Mouse (Mus musculus) cerebellum, adult 9-11 months (tissue): ENCODE measurements around the gene Ogfod1.

Experiments used
- DNase-seq: peaks from one replicate; pipeline ENCODE4 v3.0.0; 2022

Gene Ogfod1

DNA sequence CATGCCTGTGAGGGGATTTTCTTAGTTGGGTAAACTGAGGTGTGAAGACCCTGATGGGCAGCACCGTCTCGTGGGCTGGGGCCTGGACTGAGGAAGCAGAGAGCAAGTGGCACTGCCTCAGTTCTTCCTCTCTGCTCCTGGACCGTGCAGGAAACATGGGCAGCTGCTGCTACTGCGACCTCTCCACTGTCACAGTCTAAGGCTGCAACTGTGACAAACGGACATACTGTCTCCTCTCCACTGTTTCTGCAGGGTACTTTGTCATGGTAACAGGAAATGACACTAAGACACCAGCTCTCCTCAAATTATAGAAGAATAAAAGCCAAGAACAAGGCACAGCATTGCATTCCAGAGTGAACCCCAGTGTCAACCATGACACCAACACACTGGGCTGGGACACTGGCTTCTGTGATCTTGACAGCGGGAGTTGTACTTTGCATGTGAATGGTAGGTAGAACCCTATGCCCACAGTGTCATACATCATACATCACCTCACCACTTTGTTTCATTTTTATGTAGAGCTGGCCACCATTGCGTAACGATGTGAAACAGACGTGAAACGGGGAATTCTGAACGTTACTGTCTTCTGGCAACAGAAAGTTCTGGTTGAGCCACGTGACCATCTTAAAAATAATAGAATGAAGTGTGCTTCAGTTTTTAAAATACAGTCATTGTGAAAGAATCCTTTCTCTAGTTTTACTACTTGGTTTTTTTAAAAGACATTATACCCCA, 39.6 kb downstream of the Ogfod1 start:
- no peak for DNase-seq

DNA sequence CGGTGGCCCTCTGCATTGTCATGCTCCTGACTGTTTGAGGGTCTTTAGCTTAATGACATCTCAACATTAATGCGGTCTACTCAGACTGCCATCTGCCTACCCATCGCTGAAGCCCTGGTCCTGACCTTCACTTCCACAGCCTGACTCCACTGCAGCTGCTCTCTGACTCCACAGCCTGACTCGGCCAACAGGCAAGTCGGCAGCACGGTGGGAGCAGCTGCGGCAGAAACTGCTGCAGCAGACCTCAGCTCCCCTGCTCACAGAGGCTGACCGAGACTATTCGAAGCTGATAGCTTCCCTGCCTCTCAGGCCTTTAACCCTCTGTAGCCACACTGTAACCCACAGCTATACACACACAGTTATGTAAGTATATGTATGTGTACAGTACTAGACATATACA, 51.0 kb downstream of the Ogfod1 start:
- no peak for DNase-seq

DNA sequence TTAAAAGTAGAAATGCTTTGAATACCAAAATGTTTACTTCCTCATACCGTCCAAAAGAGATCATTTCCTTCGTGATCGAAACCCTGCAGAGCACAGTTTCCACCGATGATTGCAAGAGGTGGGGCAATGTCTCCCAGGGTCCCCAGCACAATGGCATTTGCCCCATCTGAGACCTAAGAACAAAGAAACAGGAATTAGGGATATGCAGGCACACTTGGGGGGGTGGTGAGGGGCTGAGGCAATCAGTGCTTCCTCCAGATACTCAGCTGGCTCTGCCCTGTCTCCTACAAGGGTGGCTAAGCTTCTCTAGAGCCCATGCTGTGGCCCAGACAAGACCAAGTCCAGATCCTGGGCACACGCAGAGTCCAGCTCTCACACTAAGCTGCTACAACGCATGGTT, 52.7 kb downstream of the Ogfod1 start:
- no peak for DNase-seq

DNA sequence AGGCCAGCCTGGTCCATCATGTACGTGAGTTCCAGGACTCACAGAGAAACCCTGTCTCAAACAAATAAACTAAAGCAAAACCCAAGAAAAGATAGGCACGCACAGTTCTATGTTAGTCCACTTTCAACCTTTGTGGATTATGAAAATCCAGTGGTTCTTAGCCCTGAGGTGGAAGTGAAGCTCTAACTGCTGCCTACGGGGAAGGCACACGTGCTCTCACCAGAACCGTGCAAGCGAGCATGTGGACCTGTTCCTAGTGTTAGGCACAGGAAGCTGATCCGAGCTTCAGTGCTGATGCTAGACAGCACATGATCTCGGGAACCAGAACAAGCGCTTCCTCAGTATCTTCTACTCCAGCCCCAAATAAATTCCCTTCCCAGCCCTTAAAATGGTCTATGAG, 55.9 kb downstream of the Ogfod1 start:
- no peak for DNase-seq

DNA sequence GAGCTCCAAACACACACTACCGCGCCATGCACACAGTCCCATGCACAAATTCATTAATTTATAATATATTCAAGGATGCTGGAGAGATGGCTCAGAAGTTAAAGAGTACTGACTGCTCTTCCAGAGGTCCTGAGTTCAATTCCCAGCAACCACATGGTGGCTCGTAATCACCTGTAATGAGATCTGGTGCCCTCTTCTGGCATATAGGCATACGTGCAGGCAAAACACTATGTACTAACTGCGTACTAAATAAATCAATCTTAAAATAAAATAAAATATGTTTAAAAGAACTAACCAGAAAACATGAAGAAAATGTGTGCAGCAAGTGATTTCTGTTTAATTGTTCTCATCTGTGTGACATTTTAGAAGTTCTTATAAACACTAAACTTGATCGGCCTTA, 57.3 kb downstream of the Ogfod1 start:
- no peak for DNase-seq

DNA sequence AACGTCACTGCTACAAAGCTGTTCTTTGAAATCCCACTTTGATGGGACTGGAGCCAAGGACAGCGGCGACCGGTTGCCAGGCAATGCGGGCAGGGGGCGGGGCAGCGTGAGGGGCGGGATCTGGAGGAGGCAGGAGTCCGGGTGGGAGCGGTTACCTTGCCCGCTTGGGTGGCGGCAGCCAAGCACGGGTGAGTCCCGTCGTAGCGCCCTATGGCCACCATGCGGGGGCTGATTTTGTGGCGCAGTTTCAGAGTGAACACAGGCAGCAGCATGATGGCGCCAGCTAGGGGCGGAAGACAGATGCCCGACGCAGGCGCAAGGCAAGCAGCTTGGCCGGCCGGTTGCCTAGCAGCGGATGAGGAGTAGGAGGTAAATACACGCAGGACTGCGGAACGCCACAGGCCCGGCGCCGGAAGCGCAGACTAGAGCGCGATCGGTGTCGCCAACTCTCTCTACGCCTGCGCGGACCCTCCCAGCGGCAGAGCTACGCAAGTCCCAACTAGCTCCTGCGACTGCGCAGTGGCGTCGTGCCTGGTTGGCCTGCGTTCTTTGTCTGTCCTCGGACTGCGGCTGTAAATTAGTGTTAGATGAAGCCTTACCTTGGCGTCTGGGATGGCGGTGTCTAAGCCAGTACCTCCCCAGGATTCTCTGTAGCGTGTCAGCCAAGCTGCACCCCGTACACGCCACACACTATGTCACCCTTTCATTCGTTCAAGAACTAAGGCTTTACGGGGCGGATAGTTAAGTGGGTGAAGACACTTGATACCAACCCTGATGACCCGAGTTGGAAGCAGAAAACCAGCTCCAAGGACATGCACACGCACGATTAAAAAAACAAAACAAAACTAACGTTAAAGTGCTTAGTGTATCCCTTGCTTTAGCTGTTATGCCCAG, 61.3 kb downstream of the Ogfod1 start, which contains the start of gene Bbs2:
Bbs2 (minus strand) TSS at position 848 of the 894 bp plus-strand sequence.
- DNase-seq = peak; percentile 100

DNA sequence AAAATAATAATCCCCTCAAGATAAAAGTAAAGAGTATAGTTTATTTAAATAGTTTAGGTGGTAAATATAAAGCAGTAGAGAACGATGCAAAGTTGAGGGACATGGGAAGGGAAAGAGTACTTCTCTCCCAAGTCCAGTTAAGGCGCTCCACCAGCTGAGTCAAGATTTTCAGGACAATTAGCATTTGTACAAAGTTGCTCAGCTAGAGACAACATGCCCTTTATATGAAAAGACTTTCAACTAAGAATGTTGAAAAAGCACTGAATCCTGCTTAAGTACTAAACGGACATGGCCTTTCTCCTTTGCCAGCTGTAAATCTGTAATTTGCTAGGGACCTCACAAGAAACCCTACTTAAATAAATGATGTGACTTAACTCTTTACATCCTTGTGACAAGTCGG, 62.0 kb downstream of the Ogfod1 start:
- DNase-seq = no peak

DNA sequence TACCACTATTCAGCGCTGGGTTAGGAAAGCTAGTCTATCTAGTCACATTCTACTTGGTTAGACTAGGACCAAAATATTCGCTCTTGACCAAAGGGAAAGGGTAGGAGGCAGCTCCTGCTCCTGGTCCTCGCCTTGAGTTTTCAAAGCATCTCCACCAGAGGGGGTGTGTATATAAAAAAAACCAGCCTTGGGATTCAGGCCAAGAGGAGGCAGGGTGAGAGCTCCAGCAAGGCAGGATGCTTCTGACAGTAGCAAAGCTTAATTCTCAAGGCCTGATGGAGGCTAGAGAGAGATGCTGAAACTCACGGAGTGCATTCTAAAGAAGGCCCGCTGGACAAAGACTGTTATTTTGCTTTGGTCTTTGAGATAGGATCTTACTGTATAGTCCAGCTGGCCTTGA, 67.1 kb downstream of the Ogfod1 start:
- DNase-seq = no peak

DNA sequence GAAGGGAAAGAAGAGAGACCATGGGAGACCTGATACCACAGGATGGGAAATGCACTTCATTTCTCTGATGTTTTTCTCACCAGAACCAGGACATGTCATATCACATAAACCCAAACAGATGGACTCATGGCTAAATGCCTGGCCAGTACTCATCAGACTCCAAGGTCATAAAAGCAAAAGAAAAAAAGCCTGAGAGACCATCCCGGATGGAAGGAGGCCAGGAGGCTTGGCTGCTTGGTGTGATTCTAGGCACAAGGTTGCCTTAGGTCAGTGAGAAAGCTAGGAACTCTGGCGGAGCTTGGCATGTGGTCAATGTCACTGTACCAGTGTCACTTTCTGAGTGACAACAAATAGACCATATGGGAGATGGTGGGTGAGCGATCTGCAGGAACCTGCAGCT, 70.9 kb downstream of the Ogfod1 start:
- DNase-seq = no peak

DNA sequence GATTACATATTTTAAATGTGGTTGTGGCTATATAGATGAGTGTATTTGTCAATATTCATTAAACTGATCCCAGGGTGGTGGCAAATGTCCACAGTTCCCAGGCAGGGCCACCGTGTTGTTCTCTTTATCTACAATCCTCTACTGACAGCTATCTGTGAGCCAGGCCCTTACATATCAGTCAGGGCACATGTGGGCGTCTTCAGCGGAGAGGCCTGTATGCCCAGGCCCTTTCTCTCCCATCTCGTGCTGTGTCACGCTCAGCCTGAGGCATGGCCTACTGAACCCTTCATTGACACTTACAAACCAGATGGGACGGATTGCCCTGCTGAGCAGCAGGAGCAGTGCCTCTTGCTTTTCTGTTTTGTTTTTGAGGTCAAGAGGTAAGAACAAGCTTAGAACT, 72.4 kb downstream of the Ogfod1 start:
- DNase-seq = no peak

DNA sequence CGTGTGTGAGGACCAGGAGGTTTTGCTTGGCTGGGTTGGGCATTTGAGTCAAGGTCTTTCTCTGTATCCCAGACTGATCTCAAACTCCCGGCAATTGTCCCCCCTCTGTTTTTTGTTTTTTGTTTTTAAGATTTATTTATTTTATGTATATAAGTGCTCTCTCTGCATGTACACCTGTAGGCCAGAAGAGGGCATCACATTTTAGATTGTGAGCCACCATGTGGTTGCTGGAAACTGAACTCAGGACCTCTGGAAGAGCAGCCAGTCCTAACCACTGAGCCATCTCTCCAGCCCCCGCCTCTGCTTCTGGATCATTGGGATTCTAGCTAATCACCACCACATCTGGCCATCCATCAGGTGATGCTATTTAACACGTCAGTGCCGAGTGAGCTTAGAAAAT, 72.8 kb downstream of the Ogfod1 start:
- DNase-seq = no peak

DNA sequence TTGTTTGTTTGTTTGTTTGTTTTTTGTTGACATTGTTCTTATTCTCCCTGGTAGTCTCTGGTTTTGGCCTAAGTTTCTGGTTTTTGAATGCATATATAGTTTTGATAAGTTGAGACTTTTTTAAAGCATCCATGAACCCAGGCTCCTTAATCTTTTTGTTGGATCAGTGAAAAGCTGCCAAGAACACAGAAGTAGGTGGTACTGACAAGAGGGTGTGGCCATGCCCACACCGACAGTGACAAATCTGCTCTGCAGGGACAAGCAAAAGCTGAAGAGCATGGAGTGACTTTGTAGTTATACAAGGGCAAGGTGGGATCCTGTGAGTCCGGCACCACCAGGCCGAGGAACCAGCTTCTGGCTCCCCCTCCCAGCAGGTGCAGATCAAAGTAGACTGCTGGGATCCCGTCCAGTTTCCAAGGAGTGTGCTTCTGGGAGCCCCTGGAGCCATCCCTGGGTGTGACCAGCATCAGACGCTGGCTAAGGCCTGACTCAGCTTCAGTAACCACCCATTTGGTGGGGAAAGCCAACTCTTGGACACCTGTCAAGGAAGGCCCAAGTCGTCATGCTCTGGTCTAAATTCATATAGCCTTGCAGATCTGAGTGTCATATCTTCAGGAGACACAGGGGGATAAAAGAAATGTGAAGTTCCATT, 73.7 kb downstream of the Ogfod1 start:
- DNase-seq = no peak

DNA sequence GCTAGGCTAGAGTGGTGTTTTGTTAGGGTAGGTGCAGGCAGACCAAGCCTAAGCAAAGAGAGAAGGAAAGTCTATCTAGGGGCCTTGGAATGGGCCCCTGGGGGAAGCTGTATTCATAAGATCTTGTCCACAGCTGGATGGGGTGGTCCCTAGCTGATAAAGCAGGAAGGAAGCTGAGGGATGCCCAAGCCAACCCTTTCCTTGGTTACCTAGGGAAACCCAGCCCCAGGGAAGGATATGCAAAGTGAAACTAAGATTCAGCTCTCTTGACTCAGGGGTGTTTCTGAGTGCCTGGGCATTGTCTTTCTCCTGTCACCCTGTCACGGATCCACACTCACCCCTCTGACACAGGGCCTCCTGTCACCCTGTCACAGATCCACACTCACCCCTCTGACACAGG, 76.4 kb downstream of the Ogfod1 start:
- no peak for DNase-seq

DNA sequence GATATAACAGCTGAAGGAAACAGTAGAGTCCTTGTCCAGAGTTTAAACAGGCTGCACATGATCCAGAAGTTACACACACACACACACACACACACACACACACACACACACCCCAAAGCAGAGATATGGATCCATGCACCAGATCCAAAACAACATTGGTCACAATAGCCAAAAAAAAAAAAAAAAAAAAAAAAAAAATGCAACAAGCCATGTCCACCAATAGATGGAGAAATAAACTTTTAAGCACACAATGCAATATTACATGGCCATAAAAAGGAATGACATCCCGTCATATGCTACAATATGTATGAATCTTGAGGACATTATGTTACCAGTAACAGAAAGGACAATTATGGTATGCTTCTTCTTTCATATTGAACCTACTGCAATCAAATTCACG, 77.0 kb downstream of the Ogfod1 start:
- DNase-seq = no peak
